Mouse (Mus musculus) testis, adult 2 months (tissue): ENCODE results near the gene Npnt.

ENCODE experiments used
- CTCF ChIP-seq: fragments of 200-500 bp; IDR thresholded peaks from 2 replicates; pipeline ENCODE4 v1.5.1; 2012; ENCODE audit warnings: low read depth, mild to moderate bottlenecking, inconsistent platforms, low read length, moderate library complexity; ENCODE audit not compliant: control insufficient read depth, insufficient read depth, insufficient replicate concordance
- POLR2A ChIP-seq: fragments of 200-500 bp; IDR thresholded peaks from 2 replicates; pipeline ENCODE4 v1.6.1; 2012; ENCODE audit warnings: low read depth, mild to moderate bottlenecking, inconsistent platforms, low read length, moderate library complexity; ENCODE audit not compliant: control insufficient read depth

GRCm38 (mm10) chr3:132839516-132839915 lies 110.6 kb downstream of the Npnt start:
- TF ChIP-seq POLR2A (no peak), CTCF (no peak)
